In the genomic region with DNA sequence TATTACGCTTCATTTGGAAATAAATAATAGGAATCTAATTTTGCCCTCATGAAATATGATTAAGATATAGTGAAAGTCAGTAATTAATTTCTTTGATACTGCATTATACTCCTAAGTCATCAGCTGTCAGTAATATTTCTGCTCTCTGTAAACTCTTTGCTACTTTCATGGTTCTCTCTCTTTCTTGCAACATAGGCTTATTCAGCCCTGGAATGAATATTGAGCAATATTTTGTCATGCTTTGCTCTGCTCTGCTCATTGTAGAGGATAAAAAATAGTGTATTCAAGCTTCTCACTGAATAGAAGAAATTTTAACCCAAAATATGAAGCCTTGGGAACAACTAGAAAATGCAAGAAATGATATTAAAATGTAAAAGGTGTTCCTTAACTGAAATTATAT, we compare ENCODE assay signal across 19 mouse cellular contexts.
"Had no signal": no experiment of that assay in that cellular context is flagged by ENCODE, and none has a peak within 500 bp of the region (broad histone marks: within the 10 kb centered on the region; RNA-seq: fewer than 3 reads in every experiment).

No protein-coding gene starts in this region.

- H3K4me3 ChIP-seq: liver, embryonic 15.5 days; megakaryocyte, embryonic 14.5 days; midbrain, embryonic 13.5 days; midbrain, embryonic 15.5 days; neural tube, embryonic 13.5 days; neural tube, embryonic 15.5 days had no signal

- H3K27me3 ChIP-seq: liver, embryonic 15.5 days; megakaryocyte, embryonic 14.5 days; midbrain, embryonic 13.5 days; midbrain, embryonic 15.5 days; neural tube, embryonic 13.5 days; neural tube, embryonic 15.5 days had no signal

- DNase-seq: liver, postnatal 0 days; lung, embryonic 14.5 days; lung, postnatal 14 days; lung, postnatal 36 days; retina, postnatal 1 day; right cerebral cortex, adult 18-20 months; right cerebral cortex, postnatal 25 days; right cerebral cortex, postnatal 4 days; spleen, adult 18-20 months; thymus, adult 18-20 months; thymus, postnatal 14 days; thymus, postnatal 36 days had no signal

- H3K4me2 ChIP-seq: liver, embryonic 15.5 days; lung, embryonic 14.5 days; midbrain, embryonic 11.5 days; midbrain, embryonic 13.5 days; midbrain, embryonic 15.5 days; neural tube, embryonic 13.5 days; neural tube, embryonic 15.5 days had no signal

- H3K36me3 ChIP-seq: liver, embryonic 15.5 days; midbrain, embryonic 13.5 days; midbrain, embryonic 15.5 days; neural tube, embryonic 13.5 days; neural tube, embryonic 15.5 days had no signal
